Mouse (Mus musculus): ENCODE data around the gene Lgr6.

Gene Lgr6

GRCm38 (mm10) chr1:134955637-134956176 lies 149.4 kb downstream of the Lgr6 start, which contains the start of gene Ppp1r12b:
TSS of gene Ppp1r12b (minus strand) at chr1:134955942.
- DNase-seq (ENCODE audit: low spot score in 2 of 2), result peak; percentile 97 to 98

- peak in 1 of 2 experiments; percentile 29 for DNase-seq (ENCODE audit: low spot score in 2 of 2)
These were observed 149.9 kb downstream of the Lgr6 start for GRCm38 (mm10) chr1:134955050-134955636.

GRCm38 (mm10) chr1:134949946-134950345 lies 155.1 kb downstream of the Lgr6 start:
- DNase-seq (ENCODE audit: low spot score in 2 of 2), result no peak

GRCm38 (mm10) chr1:134947590-134947989 lies 157.5 kb downstream of the Lgr6 start:
- no peak for DNase-seq (ENCODE audit: low spot score in 2 of 2)

- no peak for DNase-seq (ENCODE audit: low spot score in 2 of 2)
These were observed 162.2 kb downstream of the Lgr6 start for GRCm38 (mm10) chr1:134942898-134943297.

- DNase-seq (ENCODE audit: low spot score in 2 of 2), result no peak
These were observed 164.2 kb downstream of the Lgr6 start for GRCm38 (mm10) chr1:134940863-134941262.

GRCm38 (mm10) chr1:134938233-134938632 lies 166.8 kb downstream of the Lgr6 start:
- no peak for DNase-seq (ENCODE audit: low spot score in 2 of 2)

GRCm38 (mm10) chr1:134936335-134936734 lies 168.7 kb downstream of the Lgr6 start:
- DNase-seq (ENCODE audit: low spot score in 2 of 2), result no peak
